Comparison of ENCODE assay signal across 19 mouse cellular contexts in genomic region chr15:8088715-8089114, GRCm38 (mm10). TPM values are rescaled to one million over a fixed set of nuclear protein-coding genes. Genes with fewer than 3 reads are reported as not detected.
DNase-seq lines count a peak whose midpoint lies in the region; ATAC-seq lines count a peak whose summit lies in the region.
"Had no signal": no experiment of that assay in that cellular context is flagged by ENCODE, and none has a peak within 500 bp of the region (broad histone marks: within the 10 kb centered on the region; RNA-seq: fewer than 3 reads in every experiment).

No protein-coding gene starts in this region.

- H3K36me3 ChIP-seq in intestine, embryonic 15.5 days, result peaks cover 5% of the 10 kb centered on the region; the same call in 1 of the 2 replicates

- no peak overlapping the region for H3K4me2 ChIP-seq in intestine, embryonic 15.5 days (replicated peaks)
- H3K4me2 ChIP-seq: heart, embryonic 13.5 days; hindbrain, embryonic 14.5 days; liver, embryonic 13.5 days; midbrain, embryonic 15.5 days had no signal

- H3K9ac ChIP-seq in intestine, embryonic 15.5 days, result no peak overlapping the region
- H3K9ac ChIP-seq: heart, embryonic 13.5 days; hindbrain, embryonic 14.5 days; liver, embryonic 13.5 days; midbrain, embryonic 15.5 days had no signal

- H3K4me3 ChIP-seq in intestine, embryonic 15.5 days (replicated peaks), result no peak overlapping the region
- H3K4me3 ChIP-seq: forebrain, embryonic 10.5 days; heart, embryonic 13.5 days; limb, embryonic 10.5 days; liver, embryonic 13.5 days; midbrain, embryonic 15.5 days; myocyte had no signal

- no peaks in the 10 kb centered on the region for H3K4me1 ChIP-seq in intestine, embryonic 15.5 days (replicated peaks)
- H3K4me1 ChIP-seq: forebrain, embryonic 10.5 days; heart, embryonic 13.5 days; limb, embryonic 10.5 days; liver, embryonic 13.5 days; midbrain, embryonic 15.5 days had no signal

- no peaks in the 10 kb centered on the region for H3K9me3 ChIP-seq in intestine, embryonic 15.5 days
- H3K9me3 ChIP-seq: forebrain, embryonic 10.5 days; G1E; heart, embryonic 13.5 days; limb, embryonic 10.5 days; liver, embryonic 13.5 days; midbrain, embryonic 15.5 days had no signal

- H3K27ac ChIP-seq in intestine, embryonic 15.5 days, result no peak overlapping the region
- H3K27ac ChIP-seq: forebrain, embryonic 10.5 days; heart, embryonic 13.5 days; hindbrain, embryonic 14.5 days; limb, embryonic 10.5 days; liver, embryonic 13.5 days; midbrain, embryonic 15.5 days had no signal

- 67% methylated on average over 3 of the region's 3 CpGs for WGBS in intestine, embryonic 15.5 days

- peak; percentile 15; the same call in 1 of the 2 replicates for ATAC-seq in intestine, embryonic 15.5 days
- no peak for ATAC-seq in CD4-positive, CD25-positive, alpha-beta regulatory T cell, adult 4 months
- ATAC-seq: midbrain, embryonic 15.5 days had no signal

- H3K27me3 ChIP-seq in intestine, embryonic 15.5 days (replicated peaks), result no peaks in the 10 kb centered on the region
- H3K27me3 ChIP-seq: heart, embryonic 13.5 days; liver, embryonic 13.5 days; midbrain, embryonic 15.5 days had no signal

- peak; percentile 23 to 26 for DNase-seq in kidney, adult 8-10 months
- no peak for DNase-seq in kidney, postnatal 10 days
- DNase-seq in lung, postnatal 36 days, result peak; percentile 8
- no peak for DNase-seq in lung, postnatal 10 days
- no peak for DNase-seq in embryo, embryonic 10.5 days (ENCODE audit: low spot score)
- DNase-seq: cerebellum, adult 11-12 months; cerebellum, postnatal 36 days; layer of hippocampus, adult 9-11 months; liver, embryonic 13.5 days; thymus, postnatal 14 days had no signal

RNA-seq across cellular contexts. Expression of gene Wdr70, which starts 10.3 kb away (rescaled TPM):
- polyA plus RNA-seq in intestine, embryonic 15.5 days (2015; fragmentation: Nextera tagmentation; extraction: Ambion mirVana), result 42.5 and 44.3 TPM in 2 replicates
- polyA plus RNA-seq in CD4-positive, CD25-positive, alpha-beta regulatory T cell, adult 4 months (2017; shearing (Covaris generic)), result 10 to 100 TPM; 32.5 to 37.0 TPM

RNA-seq across cellular contexts. Expression of gene Nup155, which starts 20.4 kb away (rescaled TPM):
- 13.2 and 15.4 TPM in 2 replicates for polyA plus RNA-seq in intestine, embryonic 15.5 days (2015; fragmentation: Nextera tagmentation; extraction: Ambion mirVana)
- 10 to 100 TPM in 1 of 2 experiments, 1 to 10 TPM in 1; 8.1 to 11.5 TPM for polyA plus RNA-seq in CD4-positive, CD25-positive, alpha-beta regulatory T cell, adult 4 months (2017; shearing (Covaris generic))

Comparison
In these comparisons a context has a peak if more than half of its experiments do, and no peak if none do; other contexts are left out.
1. DNase-seq: peak in kidney, adult 8-10 months (2 of 2) and lung, postnatal 36 days (single experiment); none in kidney, postnatal 10 days (single experiment), lung, postnatal 10 days (single experiment) and embryo, embryonic 10.5 days (single experiment).